15 mouse cellular contexts compared by ENCODE assay signal in genomic region chr5:37064454-37065449, GRCm38 (mm10). TPM values are rescaled to one million over a fixed set of nuclear protein-coding genes. Genes with fewer than 3 reads are reported as not detected.
DNase-seq lines count a peak whose midpoint lies in the region; ATAC-seq and TF ChIP-seq lines count a peak whose summit lies in the region.
"Had no signal": no experiment of that assay in that cellular context is flagged by ENCODE, and none has a peak within 500 bp of the region (broad histone marks: within the 10 kb centered on the region; RNA-seq: fewer than 3 reads in every experiment).

No protein-coding gene starts in this region.

- no peak overlapping the region for H3K9ac ChIP-seq in forebrain, embryonic 12.5 days
- H3K9ac ChIP-seq: liver, embryonic 14.5 days; neural tube, embryonic 13.5 days had no signal

- no peak overlapping the region for H3K4me3 ChIP-seq in cortical plate, adult 2 months (ENCODE audit: insufficient read depth, low read length)
- H3K4me3 ChIP-seq in forebrain, embryonic 12.5 days (replicated peaks) = no peak overlapping the region
- H3K4me3 ChIP-seq in limb, embryonic 10.5 days = no peak overlapping the region
- H3K4me3 ChIP-seq: gastrocnemius, adult 2 months; neural tube, embryonic 13.5 days had no signal

- peaks cover 10% of the 10 kb centered on the region for H3K4me1 ChIP-seq in cortical plate, adult 2 months (ENCODE audit: control insufficient read depth, insufficient read depth, low read length)
- peaks cover 14% of the 10 kb centered on the region for H3K4me1 ChIP-seq in forebrain, embryonic 12.5 days
- peaks cover 11% of the 10 kb centered on the region; the same call in 1 of the 2 replicates for H3K4me1 ChIP-seq in limb, embryonic 10.5 days

- H3K36me3 ChIP-seq in forebrain, embryonic 12.5 days (replicated peaks) = no peaks in the 10 kb centered on the region
- H3K36me3 ChIP-seq in limb, embryonic 10.5 days = no peaks in the 10 kb centered on the region
- H3K36me3 ChIP-seq: neural tube, embryonic 13.5 days had no signal

- peak; percentile 61; the same call in 1 of the 2 replicates for ATAC-seq in forebrain, embryonic 12.5 days (ENCODE audit: low FRiP score)
- no peak for ATAC-seq in megakaryocyte progenitor cell, adult 5-6 weeks (replicated peaks; ENCODE audit: poor library complexity)
- ATAC-seq: activated CD4-positive, CD25-positive, alpha-beta regulatory T cell, adult 4 months had no signal

- TF ChIP-seq POLR2A in cortical plate, adult 2 months (IDR thresholded peaks at IDR 0.05; ENCODE audit: extremely low read depth, insufficient read depth, low read length) = no peak

- 53% methylated on average over 13 of the region's 13 CpGs for WGBS in forebrain, embryonic 12.5 days
- 76% methylated on average over 13 of the region's 13 CpGs for WGBS in limb, embryonic 10.5 days

- H3K27ac ChIP-seq in cortical plate, adult 2 months (ENCODE audit: insufficient read depth, low read length) = peak overlapping the region; percentile 57; the same call in 1 of the 2 replicates
- peak overlapping the region; percentile 53; the same call in 1 of the 2 replicates for H3K27ac ChIP-seq in forebrain, embryonic 12.5 days
- no peak overlapping the region for H3K27ac ChIP-seq in limb, embryonic 10.5 days
- H3K27ac ChIP-seq: gastrocnemius, adult 2 months; liver, embryonic 14.5 days; neural tube, embryonic 13.5 days had no signal

- no peak for TF ChIP-seq CTCF in cortical plate, adult 2 months (IDR thresholded peaks at IDR 0.05; ENCODE audit: extremely low read depth, insufficient read depth, low read length)

- H3K4me2 ChIP-seq in forebrain, embryonic 12.5 days = no peak overlapping the region
- H3K4me2 ChIP-seq: neural tube, embryonic 13.5 days had no signal

- no peaks in the 10 kb centered on the region for H3K27me3 ChIP-seq in forebrain, embryonic 12.5 days
- H3K27me3 ChIP-seq in limb, embryonic 10.5 days (ENCODE audit: low read depth, poor library complexity, severe bottlenecking) = no peaks in the 10 kb centered on the region
- H3K27me3 ChIP-seq: neural tube, embryonic 13.5 days had no signal

- H3K9me3 ChIP-seq in forebrain, embryonic 12.5 days = no peaks in the 10 kb centered on the region
- no peaks in the 10 kb centered on the region for H3K9me3 ChIP-seq in limb, embryonic 10.5 days (replicated peaks)
- H3K9me3 ChIP-seq: neural tube, embryonic 13.5 days had no signal

- peak; percentile 37 to 58 for DNase-seq in layer of hippocampus, postnatal 14 days (ENCODE audit: low spot score in 2 of 2)
- DNase-seq in layer of hippocampus, postnatal 25 days (ENCODE audit: extremely low spot score in 1 of 2, low spot score in 1 of 2) = no peak
- peak; percentile 29 to 67 for DNase-seq in kidney, postnatal 25 days
- no peak for DNase-seq in limb, embryonic 10.5 days (ENCODE audit: low spot score)
- DNase-seq: gastrocnemius, adult 2 months; thymus, adult 2 months had no signal

RNA-seq across cellular contexts. Expression of gene Gm1043, which starts 20.4 kb away (rescaled TPM):
- 10 to 100 TPM; 17.5 to 21.6 TPM for total RNA-seq in layer of hippocampus, postnatal 14 days (2021)
- total RNA-seq in layer of hippocampus, postnatal 25 days (2021) = 10 to 100 TPM; 21.4 to 28.8 TPM
- 18.4 and 20.1 TPM in 2 replicates for polyA plus RNA-seq in cortical plate, adult 2 months (2012; rRNA removed)
- polyA plus RNA-seq in forebrain, embryonic 12.5 days (2016; fragmentation: Nextera tagmentation; extraction: Ambion mirVana) = 0.29 and 0.31 TPM in 2 replicates
- not detected in 2 replicates for polyA plus RNA-seq in limb, embryonic 10.5 days (2016; fragmentation: Nextera tagmentation; extraction: Ambion mirVana)
- total RNA-seq in megakaryocyte progenitor cell, adult 5-6 weeks (2015) = not detected in 2 replicates
- total RNA-seq in megakaryocyte progenitor cell, adult 5-6 weeks (2017) = not detected in 2 replicates
- total RNA-seq: ES-E14; gastrocnemius, adult 2 months; megakaryocyte, adult 5-6 weeks had no signal
- polyA plus RNA-seq: heart, embryonic 14.5 days; liver, embryonic 14.5 days had no signal

Comparison
In these comparisons a context has a peak if more than half of its experiments do, and no peak if none do; other contexts are left out.
1. DNase-seq: peak in layer of hippocampus, postnatal 14 days (2 of 2) and kidney, postnatal 25 days (2 of 2); none in layer of hippocampus, postnatal 25 days (0 of 2) and limb, embryonic 10.5 days (single experiment).
2. RNA of gene Gm1043, which starts 20.4 kb away (total RNA-seq): 21.4 to 28.8 TPM in layer of hippocampus, postnatal 25 days and 17.5 to 21.6 TPM in layer of hippocampus, postnatal 14 days; not detected in megakaryocyte progenitor cell, adult 5-6 weeks; every median in the first group is over 10 times any median in the second.